Mouse (Mus musculus) granulocyte monocyte progenitor cell, adult 5-6 weeks (primary cell): ENCODE measurements around the gene Gm21188. TPM values are rescaled to one million over a fixed set of nuclear protein-coding genes. Genes with fewer than 3 reads are reported as not detected.
A peak's percentile ranks its signal among the peaks of the same experiment; 100 is the strongest.
"Not testable (repeated sequence)": the region's sequence is repeated elsewhere in the genome, so short reads cannot be mapped to it uniquely, and the experiment has no call there.

Source experiments
- ATAC-seq: replicated peaks from 2 replicates; pipeline ENCODE4 v1.8.0; 2016; ENCODE audit warnings: mild to moderate bottlenecking, moderate TSS enrichment, inconsistent platforms; ENCODE audit not compliant: poor library complexity, severe bottlenecking
- total RNA-seq, 2 experiments: library from RNA; stranded (forward) in 1 of 2; stranded (reverse) in 1 of 2; fragments of 200-712, 200-1000 nt in 1 of 2; fragments of >200 nt in 1 of 2; fragmentation: Nextera tagmentation in 1 of 2; gene quantifications; 2 replicates each; pipeline ENCODE4 v1.2.3; 2014 to 2017

Gene Gm21188
- total RNA-seq (2014; fragmentation: Nextera tagmentation) (63.0 and 68.6 TPM in 2 replicates), total RNA-seq (2017) (31.0 and 37.9 TPM in 2 replicates)

DNA sequence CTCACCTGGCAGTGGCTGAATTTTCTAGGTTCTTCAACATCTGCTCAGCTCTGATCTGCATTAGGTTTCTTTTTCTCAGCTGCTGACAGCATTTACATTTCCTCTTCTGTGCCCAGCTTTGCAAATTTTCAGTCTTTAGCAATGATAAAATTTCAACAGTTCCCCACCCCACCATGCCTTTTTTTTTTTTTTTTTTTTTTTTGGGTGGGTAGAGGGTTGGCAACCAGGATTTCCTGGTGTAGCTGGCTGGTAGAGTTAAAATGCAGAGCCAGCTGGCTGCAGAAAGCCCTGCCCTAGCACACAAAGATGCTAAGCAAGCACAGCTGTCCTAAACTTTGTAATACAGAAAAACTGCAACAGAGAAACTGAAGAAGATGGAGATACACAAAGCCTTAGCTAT, at the start of gene Gm21188:
TSS of gene Gm21188 (minus strand) at position 110 of the 400 bp plus-strand sequence.
- peak; percentile 54 for ATAC-seq

- ATAC-seq, result peak; percentile 36
These were observed 47.3 kb upstream of the Gm21188 start for GRCm38 (mm10) chr13:120099327-120099726.

GRCm38 (mm10) chr13:120096938-120097256, 44.9 kb upstream of the Gm21188 start:
- ATAC-seq, result 0 out of 2 replicates have a peak, but pooled peaks have one; percentile 1

- ATAC-seq, result peak; percentile 48
These were observed 44.4 kb upstream of the Gm21188 start for GRCm38 (mm10) chr13:120096241-120096937.

GRCm38 (mm10) chr13:120092950-120093349, 41.0 kb upstream of the Gm21188 start:
- ATAC-seq, result peak; percentile 62

- ATAC-seq, result peak; percentile 61
These were observed 27.6 kb upstream of the Gm21188 start for GRCm38 (mm10) chr13:120079644-120080043.

DNA sequence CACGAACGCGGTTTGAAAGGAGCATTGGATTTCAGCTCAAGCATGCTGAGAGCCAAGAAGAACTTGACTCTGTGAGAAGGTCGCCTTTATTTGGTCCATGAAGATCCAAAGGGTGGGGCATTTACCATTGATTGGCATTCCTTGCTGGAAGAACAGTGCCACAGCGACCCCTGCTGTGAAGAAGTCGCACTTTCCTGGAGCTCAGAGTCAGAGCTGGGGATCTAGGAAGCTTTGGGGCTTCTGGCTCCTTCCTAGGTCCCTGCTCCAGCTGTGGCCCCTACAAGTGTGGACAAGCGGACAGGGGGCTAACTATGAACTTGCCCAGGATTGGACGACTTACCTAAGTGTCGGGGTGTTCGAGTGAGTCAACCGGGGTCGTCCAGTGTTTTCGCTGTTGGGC, 18.9 kb upstream of the Gm21188 start:
- ATAC-seq, result peak; percentile 88

DNA sequence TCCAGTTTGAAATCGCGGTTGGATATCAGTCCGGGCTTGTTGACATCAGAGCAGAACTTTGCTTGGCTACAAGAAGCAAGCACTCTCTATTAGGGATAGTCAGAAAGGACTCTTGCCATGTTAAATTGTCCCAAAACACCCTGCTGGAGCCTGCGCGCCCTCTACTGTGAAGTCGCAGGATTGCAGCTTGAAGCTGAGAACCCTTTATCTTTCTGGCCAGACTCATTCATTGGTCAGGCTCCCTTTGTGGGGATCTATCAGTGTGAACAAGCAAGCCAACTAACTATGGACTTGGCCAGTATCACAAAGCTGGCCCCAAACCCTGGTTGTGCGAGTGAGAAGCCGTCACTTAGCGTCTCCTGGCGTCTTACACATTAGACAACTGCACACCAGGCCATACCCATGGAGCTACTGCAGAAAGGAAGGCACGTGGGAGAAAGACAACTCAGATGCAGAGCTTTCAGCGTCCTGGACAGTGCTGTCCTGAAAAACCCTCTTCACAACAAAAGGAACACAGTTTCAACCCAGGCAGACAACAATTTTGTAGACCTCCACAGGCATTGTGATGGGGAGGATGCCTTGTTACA, 18.1 kb upstream of the Gm21188 start:
- peak; percentile 85 for ATAC-seq

- ATAC-seq, result peak; percentile 90
These were observed 11.6 kb upstream of the Gm21188 start for GRCm38 (mm10) chr13:120063439-120064089.

GRCm38 (mm10) chr13:120062903-120063302, 10.9 kb upstream of the Gm21188 start:
- peak; percentile 57 for ATAC-seq

GRCm38 (mm10) chr13:120048608-120049007, 3.4 kb downstream of the Gm21188 start:
- ATAC-seq, result peak; percentile 57

DNA sequence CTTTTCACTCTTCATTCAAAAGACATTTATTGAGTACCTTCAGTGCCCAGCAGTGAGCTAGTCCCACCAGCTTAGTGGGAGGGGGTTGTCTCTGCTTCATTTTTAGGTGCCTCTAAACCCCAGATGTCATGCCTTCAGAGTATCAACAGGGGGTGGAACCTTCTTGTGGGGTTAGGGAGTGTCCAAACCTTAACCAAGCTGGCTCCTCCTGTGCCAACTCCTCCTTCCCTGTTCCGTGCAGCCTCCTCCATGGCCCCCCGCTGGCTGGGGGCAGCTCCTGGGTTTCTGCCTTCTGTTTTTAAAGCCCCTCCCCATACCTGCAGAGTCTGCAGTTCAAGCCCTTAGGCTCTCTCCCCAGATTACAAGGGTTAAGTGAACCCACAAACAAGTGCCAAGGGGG, 3.8 kb downstream of the Gm21188 start:
- peak; percentile 35 for ATAC-seq

DNA sequence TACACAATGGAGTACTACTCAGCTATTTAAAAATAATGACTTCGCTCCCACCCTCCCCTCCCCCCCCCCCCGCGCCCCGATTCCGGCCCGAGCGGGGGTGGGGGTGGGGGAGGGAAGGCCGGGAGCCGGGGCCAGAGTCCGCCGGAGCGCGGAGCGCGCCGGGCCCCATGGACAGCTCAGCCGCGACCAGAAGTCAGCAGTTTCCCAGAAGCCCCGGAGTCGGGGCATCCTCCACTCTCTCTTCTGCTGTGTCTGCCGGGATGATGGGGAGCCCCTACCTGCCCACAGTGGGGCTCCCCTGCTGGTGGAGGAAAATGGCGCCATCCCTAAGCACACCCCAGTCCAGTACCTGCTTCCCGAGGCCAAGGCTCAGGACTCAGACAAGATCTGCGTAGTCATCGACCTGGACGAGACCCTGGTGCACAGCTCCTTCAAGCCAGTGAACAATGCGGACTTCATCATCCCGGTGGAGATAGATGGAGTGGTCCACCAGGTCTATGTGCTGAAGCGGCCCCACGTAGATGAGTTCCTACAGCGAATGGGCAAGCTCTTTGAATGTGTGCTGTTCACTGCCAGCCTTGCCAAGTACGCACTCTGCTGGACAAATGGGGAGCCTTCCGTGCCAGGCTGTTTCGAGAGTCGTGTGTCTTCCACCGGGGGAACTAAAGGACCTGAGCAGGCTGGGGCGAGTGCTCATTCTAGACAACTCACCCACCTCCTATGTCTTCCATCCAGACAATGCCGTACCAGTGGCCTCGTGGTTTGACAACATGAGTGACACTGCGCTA, 5.4 kb downstream of the Gm21188 start:
- peak; percentile 62 for ATAC-seq

GRCm38 (mm10) chr13:120041145-120041544, 10.8 kb downstream of the Gm21188 start:
- peak; percentile 92 for ATAC-seq

DNA sequence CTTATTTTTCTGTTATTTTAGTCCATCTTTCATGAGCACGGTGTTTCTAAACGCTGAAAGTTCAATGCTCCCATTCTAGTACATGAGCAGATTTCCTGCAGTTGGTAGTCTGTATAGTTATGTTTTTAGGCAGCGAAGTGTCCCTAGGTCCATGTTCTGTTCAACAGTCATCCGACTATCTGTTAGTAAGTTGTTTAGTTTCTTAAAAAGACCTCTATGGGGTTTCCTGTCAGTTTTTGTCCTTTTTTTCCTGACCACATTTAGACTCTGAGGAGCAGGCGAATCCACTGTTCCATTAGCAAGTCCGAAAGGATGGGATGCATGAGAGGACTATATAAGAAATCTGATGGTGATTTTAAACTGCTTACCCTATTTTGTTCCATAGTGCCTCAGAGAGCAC, 14.1 kb downstream of the Gm21188 start:
- ATAC-seq, result not testable (repeated sequence)

DNA sequence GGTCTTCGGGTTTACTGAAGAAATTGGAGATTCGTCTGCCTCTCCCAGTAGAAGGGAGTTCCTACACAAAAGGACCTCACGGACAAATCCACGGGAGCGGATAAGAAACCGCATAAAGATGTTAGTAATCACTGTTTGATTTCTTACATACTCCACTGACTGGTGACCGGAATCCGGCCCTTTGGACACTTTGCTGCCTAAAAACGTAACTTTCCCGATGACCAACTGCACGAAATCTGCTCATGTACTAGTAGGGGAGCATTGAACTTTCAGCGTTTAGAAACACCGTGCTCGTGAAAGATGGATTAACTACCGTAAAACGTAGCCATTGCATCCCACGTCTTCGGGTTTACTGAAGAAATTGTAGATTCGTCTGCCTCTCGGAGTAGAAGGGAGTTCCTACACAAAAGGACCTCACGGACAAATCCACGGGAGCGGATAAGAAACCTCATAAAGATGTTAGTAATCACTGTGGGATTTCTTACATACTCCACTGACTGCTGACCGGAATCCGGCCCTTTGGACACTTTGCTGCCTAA, 15.3 kb downstream of the Gm21188 start:
- not testable (repeated sequence) for ATAC-seq

- ATAC-seq, result not testable (repeated sequence)
These were observed 16.8 kb downstream of the Gm21188 start for GRCm38 (mm10) chr13:120035151-120035550.

DNA sequence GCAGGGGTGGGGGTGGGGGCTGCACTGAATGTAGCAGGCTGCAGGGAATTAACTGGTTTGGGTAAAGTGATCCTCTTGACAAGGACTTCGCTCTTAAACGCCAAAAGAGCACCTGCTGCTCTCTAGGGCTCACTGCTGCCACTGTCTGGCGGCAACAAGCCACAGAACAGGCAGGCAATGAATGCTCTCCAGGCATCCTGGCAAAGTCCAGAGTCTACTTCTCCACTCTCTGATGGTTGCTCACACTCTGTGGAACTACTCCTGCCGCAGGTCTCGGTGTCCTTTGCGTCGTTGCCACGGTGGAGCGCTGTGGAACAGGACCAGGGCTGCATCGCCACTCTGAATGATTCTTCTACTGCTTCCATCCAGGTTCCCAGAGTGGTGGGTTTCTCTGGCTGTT, 17.4 kb downstream of the Gm21188 start:
- peak; percentile 9; the same call in 1 of the 2 replicates for ATAC-seq

- ATAC-seq, result not testable (repeated sequence)
These were observed 18.3 kb downstream of the Gm21188 start for GRCm38 (mm10) chr13:120033516-120034190.

DNA sequence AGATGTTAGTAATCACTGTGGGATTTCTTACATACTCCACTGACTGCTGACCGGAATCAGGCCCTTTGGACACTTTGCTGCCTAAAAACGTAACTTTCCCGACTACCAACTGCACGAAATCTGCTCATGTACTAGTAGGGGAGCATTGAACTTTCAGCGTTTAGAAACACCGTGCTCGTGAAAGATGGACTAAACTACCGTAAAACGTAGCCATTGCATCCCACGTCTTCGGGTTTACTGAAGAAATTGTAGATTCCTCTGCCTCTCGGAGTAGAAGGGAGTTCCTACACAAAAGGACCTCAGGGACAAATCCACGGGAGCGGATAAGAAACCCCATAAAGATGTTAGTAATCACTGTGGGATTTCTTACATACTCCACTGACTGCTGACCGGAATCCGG, 20.3 kb downstream of the Gm21188 start:
- not testable (repeated sequence) for ATAC-seq
